Mouse (Mus musculus): Measurements from ENCODE around the gene Zer1. TPM values are rescaled to one million over a fixed set of nuclear protein-coding genes. Genes with fewer than 3 reads are reported as not detected.
"Not testable (repeated sequence)": the region's sequence is repeated elsewhere in the genome, so short reads cannot be mapped to it uniquely, and the experiment has no call there.

Gene Zer1
- polyA plus RNA-seq (2012; rRNA removed) = 88.2 and 94.3 TPM in 2 replicates

- DNase-seq (ENCODE audit: low read depth) = peak; percentile 98
- TF ChIP-seq POLR2A (IDR thresholded peaks at IDR 0.05; ENCODE audit: borderline replicate concordance, extremely low read depth, insufficient read depth, insufficient read length, poor library complexity, severe bottlenecking) (peak; percentile 74; the same call in 1 of the 2 replicates), CTCF (IDR thresholded peaks at IDR 0.05; ENCODE audit: borderline replicate concordance, extremely low read depth, insufficient read depth, insufficient read length) (no peak)
Measured at GRCm38 (mm10) chr2:30124472-30125274, at the start of gene Zer1. TSS of gene Zer1 (minus strand) at chr2:30124585.

- no peak for TF ChIP-seq CTCF (IDR thresholded peaks at IDR 0.05; ENCODE audit: borderline replicate concordance, extremely low read depth, insufficient read depth, insufficient read length)
- DNase-seq (ENCODE audit: low read depth) = no peak
Measured at GRCm38 (mm10) chr2:30173541-30174240, 49.3 kb upstream of the Zer1 start.

DNA sequence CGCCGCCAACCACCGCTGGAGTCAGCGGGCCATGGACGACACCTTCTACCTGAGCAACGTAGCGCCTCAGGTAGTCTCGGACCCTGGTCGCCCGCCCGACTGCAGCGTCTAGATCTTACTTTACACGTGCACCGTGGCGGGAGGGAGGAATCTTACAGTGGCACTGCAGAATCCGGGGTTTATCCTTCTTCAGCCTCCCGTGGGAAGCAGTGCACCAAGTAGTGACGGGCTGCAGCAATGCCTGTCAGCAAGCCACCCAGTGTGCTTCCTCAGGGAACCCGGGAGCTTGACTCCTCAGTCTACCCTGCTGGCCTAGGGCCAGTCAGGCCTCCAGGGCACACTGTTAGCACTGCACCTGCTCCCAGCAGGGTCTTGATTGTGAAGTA is 47.6 kb upstream of the Zer1 start:
- no peak for DNase-seq (ENCODE audit: low read depth)

DNA sequence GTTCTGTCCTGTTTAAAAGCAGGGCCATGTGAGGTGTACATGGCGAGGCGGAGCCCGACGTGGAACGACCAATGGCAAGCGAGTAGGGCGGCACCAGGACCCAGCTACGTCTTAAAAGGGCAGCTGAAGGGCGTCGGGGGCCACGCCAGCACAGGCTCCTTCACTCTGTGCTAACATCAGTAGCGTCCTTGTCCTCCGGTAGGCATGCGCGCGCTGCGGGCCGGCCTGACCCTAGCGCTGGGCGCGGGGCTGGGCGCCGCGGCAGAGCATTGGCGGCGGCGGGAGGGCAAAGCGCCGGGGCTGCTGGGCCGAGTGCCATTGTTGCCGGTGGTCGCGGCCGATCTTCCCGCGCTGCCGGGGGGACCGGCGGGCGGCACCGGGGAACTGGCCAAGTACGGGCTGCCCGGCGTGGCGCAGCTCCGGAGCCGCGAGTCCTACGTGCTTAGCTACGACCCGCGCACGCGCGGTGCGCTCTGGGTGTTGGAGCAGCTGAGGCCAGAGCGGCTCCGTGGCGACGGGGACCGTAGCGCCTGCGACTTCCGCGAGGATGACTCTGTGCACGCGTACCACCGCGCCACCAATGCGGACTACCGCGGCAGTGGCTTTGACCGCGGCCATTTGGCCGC is 47.1 kb upstream of the Zer1 start, which contains the start of gene Endog:
Gene Endog (plus strand): TSS at position 123 of the 626 bp plus-strand sequence.
- peak; percentile 94 for DNase-seq (ENCODE audit: low read depth)
- TF ChIP-seq POLR2A (IDR thresholded peaks at IDR 0.05; ENCODE audit: borderline replicate concordance, extremely low read depth, insufficient read depth, insufficient read length, poor library complexity, severe bottlenecking) (peak; percentile 38; the same call in 1 of the 2 replicates), CTCF (IDR thresholded peaks at IDR 0.05; ENCODE audit: borderline replicate concordance, extremely low read depth, insufficient read depth, insufficient read length) (no peak)

More for the DNA sequence above, 47.6 kb upstream of the Zer1 start:
- TF ChIP-seq CTCF (IDR thresholded peaks at IDR 0.05; ENCODE audit: borderline replicate concordance, extremely low read depth, insufficient read depth, insufficient read length) = no peak
- TF ChIP-seq POLR2A (IDR thresholded peaks at IDR 0.05; ENCODE audit: borderline replicate concordance, extremely low read depth, insufficient read depth, insufficient read length, poor library complexity, severe bottlenecking) = no peak

GRCm38 (mm10) chr2:30166677-30167076 is 42.3 kb upstream of the Zer1 start:
- no peak for DNase-seq (ENCODE audit: low read depth)
- TF ChIP-seq CTCF (IDR thresholded peaks at IDR 0.05; ENCODE audit: borderline replicate concordance, extremely low read depth, insufficient read depth, insufficient read length) = peak; percentile 19; the same call in 1 of the 2 replicates
- TF ChIP-seq POLR2A (IDR thresholded peaks at IDR 0.05; ENCODE audit: borderline replicate concordance, extremely low read depth, insufficient read depth, insufficient read length, poor library complexity, severe bottlenecking) = no peak

DNA sequence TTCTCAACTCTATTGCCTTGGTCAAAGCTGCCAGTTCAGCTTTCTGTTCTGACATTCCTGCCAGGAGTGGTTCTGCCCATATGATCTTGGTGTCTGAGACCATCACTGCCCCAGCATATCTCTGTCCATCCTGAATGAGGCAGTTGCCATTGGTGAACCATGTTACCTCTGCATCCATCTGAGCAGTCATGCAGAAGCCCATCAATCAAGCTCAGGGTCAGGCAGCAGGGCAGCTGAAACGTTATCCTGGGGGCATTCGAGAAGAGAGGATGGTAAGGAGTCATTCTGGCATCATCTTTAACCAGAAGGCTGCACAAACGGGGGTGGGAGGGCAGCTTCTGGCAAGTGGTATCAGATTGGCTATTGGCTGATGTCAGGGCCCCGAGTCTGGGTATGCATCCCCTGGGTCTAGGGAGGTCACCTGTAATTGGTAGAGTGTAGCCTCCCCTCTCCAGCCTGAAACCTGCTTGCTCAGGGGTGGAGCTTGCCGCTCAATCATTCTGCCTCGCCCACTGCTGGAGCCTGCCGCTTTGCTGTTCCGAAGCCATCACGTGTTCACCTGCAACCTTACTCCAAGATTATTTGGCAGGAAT is 40.1 kb upstream of the Zer1 start:
- TF ChIP-seq POLR2A (IDR thresholded peaks at IDR 0.05; ENCODE audit: borderline replicate concordance, extremely low read depth, insufficient read depth, insufficient read length, poor library complexity, severe bottlenecking) = no peak
- TF ChIP-seq CTCF (IDR thresholded peaks at IDR 0.05; ENCODE audit: borderline replicate concordance, extremely low read depth, insufficient read depth, insufficient read length) = no peak

GRCm38 (mm10) chr2:30161809-30162208 is 37.4 kb upstream of the Zer1 start:
- peak; percentile 76 for DNase-seq (ENCODE audit: low read depth)

More for the DNA sequence above, 40.1 kb upstream of the Zer1 start:
- DNase-seq (ENCODE audit: low read depth) = no peak

DNA sequence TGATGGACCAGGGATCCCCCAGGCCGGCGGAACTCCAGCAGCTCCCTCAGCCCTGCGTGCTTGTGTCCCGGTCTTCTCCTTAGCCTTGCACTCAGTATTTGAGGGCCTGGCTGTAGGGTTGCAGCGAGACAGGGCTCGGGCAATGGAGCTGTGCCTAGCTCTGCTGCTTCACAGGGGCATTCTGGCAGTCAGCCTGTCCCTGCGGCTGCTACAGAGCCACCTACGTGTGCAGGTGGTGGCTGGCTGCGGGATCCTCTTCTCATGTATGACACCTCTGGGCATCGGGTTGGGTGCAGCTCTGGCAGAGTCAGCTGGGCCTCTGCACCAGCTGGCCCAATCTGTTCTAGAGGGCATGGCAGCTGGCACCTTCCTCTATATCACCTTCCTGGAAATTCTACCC is 35.5 kb upstream of the Zer1 start:
- DNase-seq (ENCODE audit: low read depth) = not testable (repeated sequence)

More at GRCm38 (mm10) chr2:30161809-30162208, 37.4 kb upstream of the Zer1 start:
- TF ChIP-seq CTCF (IDR thresholded peaks at IDR 0.05; ENCODE audit: borderline replicate concordance, extremely low read depth, insufficient read depth, insufficient read length) (peak; percentile 65; the same call in 1 of the 2 replicates), POLR2A (IDR thresholded peaks at IDR 0.05; ENCODE audit: borderline replicate concordance, extremely low read depth, insufficient read depth, insufficient read length, poor library complexity, severe bottlenecking) (no peak)

DNA sequence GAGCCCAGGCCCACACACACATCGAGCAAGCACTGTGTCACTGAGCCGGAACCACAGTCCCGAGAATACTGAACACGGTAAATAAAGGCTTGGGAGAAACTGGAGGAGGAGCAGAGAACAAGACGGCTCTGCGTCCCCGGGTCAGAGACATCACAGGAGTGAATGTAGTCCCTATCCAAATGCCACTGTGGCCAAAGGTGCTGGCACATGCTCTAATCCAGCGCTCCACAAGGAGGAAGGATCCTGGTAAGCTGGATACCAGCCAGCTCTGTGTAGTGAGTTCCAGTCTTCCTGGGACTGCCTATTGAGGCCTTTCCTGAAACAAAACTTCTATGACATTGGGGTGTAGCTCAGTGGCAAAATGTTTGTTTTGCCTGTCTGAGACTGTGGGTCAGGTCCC is 28.2 kb upstream of the Zer1 start:
- DNase-seq (ENCODE audit: low read depth) = no peak
- TF ChIP-seq POLR2A (IDR thresholded peaks at IDR 0.05; ENCODE audit: borderline replicate concordance, extremely low read depth, insufficient read depth, insufficient read length, poor library complexity, severe bottlenecking) (no peak), CTCF (IDR thresholded peaks at IDR 0.05; ENCODE audit: borderline replicate concordance, extremely low read depth, insufficient read depth, insufficient read length) (no peak)

- TF ChIP-seq POLR2A (IDR thresholded peaks at IDR 0.05; ENCODE audit: borderline replicate concordance, extremely low read depth, insufficient read depth, insufficient read length, poor library complexity, severe bottlenecking) (no peak), CTCF (IDR thresholded peaks at IDR 0.05; ENCODE audit: borderline replicate concordance, extremely low read depth, insufficient read depth, insufficient read length) (no peak)
- DNase-seq (ENCODE audit: low read depth) = no peak
Measured at GRCm38 (mm10) chr2:30151840-30152239, 27.5 kb upstream of the Zer1 start.

- DNase-seq (ENCODE audit: low read depth) = no peak
- TF ChIP-seq POLR2A (IDR thresholded peaks at IDR 0.05; ENCODE audit: borderline replicate concordance, extremely low read depth, insufficient read depth, insufficient read length, poor library complexity, severe bottlenecking) = no peak
Measured at GRCm38 (mm10) chr2:30147466-30147865, 23.1 kb upstream of the Zer1 start.

All from brain, embryonic 14.5 days (tissue).